Mouse (Mus musculus) liver, postnatal 0 days (tissue): ENCODE measurements around the gene Rere. TPM values are rescaled to one million over a fixed set of nuclear protein-coding genes. Genes with fewer than 3 reads are reported as not detected.
A peak's percentile ranks its signal among the peaks of the same experiment; 100 is the strongest.

Experiments
- ATAC-seq: fragments of 200-750 bp; cut with Nextera tagmentation; 2 replicates; pipeline ENCODE4 v1.8.0; 2017; ENCODE audit warnings: mild to moderate bottlenecking, moderate library complexity
- DNase-seq: peaks from one replicate; pipeline ENCODE4 v3.0.0-alpha.2; 2016
- H3K27ac ChIP-seq: fragments of 300-500 bp; sonication (generic); 2 replicates; pipeline ENCODE4 v1.5.1; 2014; ENCODE audit warnings: antibody characterized with exemption, moderate library complexity, mild to moderate bottlenecking, low read depth
- H3K27me3 ChIP-seq: fragments of 300-500 bp; sonication (generic); 2 replicates; pipeline ENCODE4 v1.6.1; 2014; ENCODE audit warnings: low read length, control low read depth, mixed read lengths; ENCODE audit not compliant: insufficient read depth
- H3K36me3 ChIP-seq: fragments of 300-500 bp; sonication (generic); replicated peaks from 2 replicates; pipeline ENCODE4 v1.6.1; 2014; ENCODE audit warnings: mild to moderate bottlenecking, control low read depth, low read length, moderate library complexity, mixed read lengths; ENCODE audit not compliant: insufficient read depth
- H3K4me1 ChIP-seq: fragments of 300-500 bp; sonication (generic); 2 replicates; pipeline ENCODE4 v1.6.1; 2014; ENCODE audit warnings: antibody characterized with exemption, mild to moderate bottlenecking, control low read depth; ENCODE audit not compliant: insufficient read depth
- H3K4me2 ChIP-seq: fragments of 300-500 bp; sonication (generic); 2 replicates; pipeline ENCODE4 v1.6.1; 2014; ENCODE audit warnings: low read depth, mild to moderate bottlenecking, low read length, moderate library complexity, mixed read lengths
- H3K4me3 ChIP-seq: fragments of 300-500 bp; sonication (generic); 2 replicates; pipeline ENCODE4 v1.5.1; 2014; ENCODE audit warnings: low read depth, low read length
- H3K9ac ChIP-seq: fragments of 300-500 bp; sonication (generic); replicated peaks from 2 replicates; pipeline ENCODE4 v1.6.1; 2014; ENCODE audit warnings: mild to moderate bottlenecking, moderate library complexity
- H3K9me3 ChIP-seq: fragments of 300-500 bp; sonication (generic); 2 replicates; pipeline ENCODE4 v1.6.1; 2016; ENCODE audit warnings: mild to moderate bottlenecking, control low read depth, low read length, mixed read lengths
- CTCF ChIP-seq: sonication (generic); IDR thresholded peaks from 2 replicates; pipeline ENCODE4 v1.5.1; 2016; ENCODE audit warnings: antibody characterized with exemption, low read depth
- EP300 ChIP-seq: IDR thresholded peaks from 2 replicates; pipeline ENCODE4 v1.6.1; 2016; ENCODE audit warnings: antibody characterized with exemption, low read depth, mild to moderate bottlenecking
- WGBS: fragments of 180-500 bp; shearing (Covaris S2); extraction: QIAGEN DNeasy Blood & Tissue Kit; methylation state at CpG from one replicate; pipeline ENCODE4 v1.1.7; 2014; ENCODE audit not compliant: insufficient replicate concordance; 5-methylcytosine and 5-hydroxymethylcytosine counted together
- polyA plus RNA-seq: library from polyadenylated mRNA; unstranded; fragments of >200 nt; fragmentation: Nextera tagmentation; extraction: Ambion mirVana; gene quantifications from 2 replicates; pipeline ENCODE4 v1.2.1, GENCODE M21; 2015

The Rere gene
- polyA plus RNA-seq, 1 experiment from 2014 or later: 4.3 TPM

GRCm38 (mm10) chr4:150461011-150461410 is 179.6 kb downstream of the Rere start:
- Histone ChIP-seq H3K27ac (peak overlapping the region; percentile 61), H3K4me3 (no peak overlapping the region), H3K36me3 (no peaks in the 10 kb centered on the region), H3K4me1 (peaks cover 37% of the 10 kb centered on the region), H3K27me3 (no peaks in the 10 kb centered on the region), H3K9ac (no peak overlapping the region), H3K9me3 (no peaks in the 10 kb centered on the region), H3K4me2 (no peak overlapping the region)
- 38% methylated on average over 5 of the region's 5 CpGs for WGBS
- TF ChIP-seq CTCF (no peak), EP300 (no peak)
- DNase-seq (no peak), ATAC-seq (peak; percentile 48)

- Histone ChIP-seq H3K9me3 (no peaks in the 10 kb centered on the region), H3K27me3 (no peaks in the 10 kb centered on the region), H3K27ac (peak overlapping the region; percentile 61), H3K36me3 (no peaks in the 10 kb centered on the region), H3K4me2 (peak overlapping the region; percentile 5; the same call in 1 of the 2 replicates), H3K4me3 (no peak overlapping the region), H3K4me1 (peaks cover 37% of the 10 kb centered on the region), H3K9ac (no peak overlapping the region)
- peak; percentile 89 for ATAC-seq
- WGBS: 20% methylated on average over 6 of the region's 6 CpGs
- TF ChIP-seq EP300: peak; percentile 91
- TF ChIP-seq CTCF: no peak
- DNase-seq: no peak
Measured at GRCm38 (mm10) chr4:150461427-150462189, 180.2 kb downstream of the Rere start.

DNA sequence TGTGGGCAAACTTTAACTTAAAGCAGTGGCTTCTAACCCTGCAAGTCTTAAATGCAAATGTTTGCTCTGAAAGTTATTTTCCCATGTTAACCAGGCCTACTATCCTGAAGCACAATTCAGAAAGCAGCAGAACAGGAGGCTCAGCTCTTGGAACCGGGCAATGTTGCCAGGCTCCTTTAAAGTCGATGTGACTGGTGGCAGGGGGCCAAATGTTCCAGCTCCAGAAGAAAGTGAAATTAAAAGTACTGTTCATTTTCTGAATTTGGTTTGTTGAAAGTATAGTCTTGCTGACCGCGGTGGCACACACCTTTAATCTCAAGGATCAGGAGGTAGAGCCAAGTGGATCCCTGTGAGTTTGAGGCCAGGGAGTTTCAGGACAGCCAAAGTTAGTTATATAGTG is 180.9 kb downstream of the Rere start:
- H3K4me2 ChIP-seq: peak overlapping the region; percentile 27; the same call in 1 of the 2 replicates
- no peaks in the 10 kb centered on the region for H3K9me3 ChIP-seq
- peaks cover 32% of the 10 kb centered on the region for H3K4me1 ChIP-seq
- ATAC-seq: no peak
- TF ChIP-seq EP300: no peak
- TF ChIP-seq CTCF: no peak
- peak; percentile 71 for DNase-seq
- H3K4me3 ChIP-seq: no peak overlapping the region
- WGBS: 48% methylated on average over 4 of the region's 4 CpGs
- no peaks in the 10 kb centered on the region for H3K36me3 ChIP-seq
- no peaks in the 10 kb centered on the region for H3K27me3 ChIP-seq
- peak overlapping the region; percentile 31; the same call in 1 of the 2 replicates for H3K9ac ChIP-seq
- H3K27ac ChIP-seq: peak overlapping the region; percentile 64

- WGBS: 44% methylated on average over 4 of the region's 4 CpGs
- peak; percentile 78 for DNase-seq
Measured at GRCm38 (mm10) chr4:150465759-150466158, 184.3 kb downstream of the Rere start.

GRCm38 (mm10) chr4:150469274-150469673 is 187.8 kb downstream of the Rere start:
- H3K9ac ChIP-seq: no peak overlapping the region
- H3K9me3 ChIP-seq: no peaks in the 10 kb centered on the region
- H3K4me1 ChIP-seq: peaks cover 5% of the 10 kb centered on the region; the same call in 1 of the 2 replicates
- TF ChIP-seq EP300 (no peak), CTCF (no peak)
- H3K27ac ChIP-seq: no peak overlapping the region
- H3K36me3 ChIP-seq: 0 out of 2 replicates have a peak, but pooled peaks cover 2% of the 10 kb centered on the region
- no peaks in the 10 kb centered on the region for H3K27me3 ChIP-seq
- ATAC-seq: 0 out of 2 replicates have a peak, but pooled peaks have one; percentile 33
- H3K4me2 ChIP-seq: no peak overlapping the region
- 78% methylated on average over 10 of the region's 10 CpGs for WGBS
- DNase-seq: no peak
- no peak overlapping the region for H3K4me3 ChIP-seq

More at GRCm38 (mm10) chr4:150465759-150466158, 184.3 kb downstream of the Rere start:
- Histone ChIP-seq H3K27ac (no peak overlapping the region), H3K36me3 (no peaks in the 10 kb centered on the region), H3K9me3 (no peaks in the 10 kb centered on the region), H3K9ac (no peak overlapping the region), H3K4me1 (peaks cover 18% of the 10 kb centered on the region; the same call in 1 of the 2 replicates), H3K4me2 (no peak overlapping the region), H3K27me3 (no peaks in the 10 kb centered on the region), H3K4me3 (no peak overlapping the region)
- no peak for ATAC-seq
- TF ChIP-seq EP300 (no peak), CTCF (peak; percentile 89)

DNA sequence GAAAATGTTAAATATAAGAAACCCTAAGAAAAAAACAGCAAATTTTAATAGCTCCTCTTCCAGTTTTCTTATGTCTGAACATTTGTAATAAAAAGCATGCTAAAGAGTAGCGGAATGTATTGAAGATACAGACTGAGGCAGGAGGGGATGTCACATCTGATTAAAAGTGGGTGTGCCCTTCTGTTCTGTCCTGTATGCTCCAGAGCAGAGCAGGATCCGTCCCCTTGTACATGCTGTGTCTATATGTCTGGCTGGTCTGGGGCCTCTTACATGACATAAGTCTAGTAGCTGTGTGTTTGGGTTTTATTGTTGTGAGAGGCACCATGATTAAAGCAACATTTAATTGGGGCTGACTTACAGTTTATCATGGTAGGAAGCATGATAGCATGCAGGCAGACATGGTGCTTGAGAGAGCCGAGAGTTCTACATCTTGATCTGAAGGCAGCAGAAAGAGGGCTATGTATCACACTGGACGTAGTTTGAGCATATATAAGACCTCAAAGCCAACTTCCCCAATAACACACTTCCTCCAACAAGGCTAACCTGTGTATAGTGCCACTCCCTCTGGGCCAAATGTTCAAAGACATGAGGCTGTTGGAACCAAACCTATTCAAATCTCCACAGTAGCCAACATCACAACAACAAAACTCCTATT is 189.4 kb downstream of the Rere start:
- Histone ChIP-seq H3K9ac (no peak overlapping the region), H3K27me3 (no peaks in the 10 kb centered on the region), H3K4me2 (no peak overlapping the region), H3K4me1 (peaks cover 5% of the 10 kb centered on the region; the same call in 1 of the 2 replicates), H3K36me3 (0 out of 2 replicates have a peak, but pooled peaks cover 2% of the 10 kb centered on the region), H3K4me3 (no peak overlapping the region), H3K9me3 (no peaks in the 10 kb centered on the region), H3K27ac (no peak overlapping the region)
- TF ChIP-seq EP300: no peak
- DNase-seq: no peak
- 54% methylated on average over 4 of the region's 4 CpGs for WGBS
- ATAC-seq: no peak
